Mouse (Mus musculus) stomach, postnatal 0 days (tissue): ENCODE measurements around the gene Gm49396.
A peak's percentile ranks its signal among the peaks of the same experiment; 100 is the strongest.

Experiments
- CTCF ChIP-seq: IDR thresholded peaks from 2 replicates; pipeline ENCODE4 v1.5.1; 2016; ENCODE audit warnings: antibody characterized with exemption, low read depth, mild to moderate bottlenecking, moderate library complexity
- EP300 ChIP-seq: optimal IDR thresholded peaks from 2 replicates; pipeline ENCODE3; 2016; ENCODE audit warnings: antibody characterized with exemption

DNA sequence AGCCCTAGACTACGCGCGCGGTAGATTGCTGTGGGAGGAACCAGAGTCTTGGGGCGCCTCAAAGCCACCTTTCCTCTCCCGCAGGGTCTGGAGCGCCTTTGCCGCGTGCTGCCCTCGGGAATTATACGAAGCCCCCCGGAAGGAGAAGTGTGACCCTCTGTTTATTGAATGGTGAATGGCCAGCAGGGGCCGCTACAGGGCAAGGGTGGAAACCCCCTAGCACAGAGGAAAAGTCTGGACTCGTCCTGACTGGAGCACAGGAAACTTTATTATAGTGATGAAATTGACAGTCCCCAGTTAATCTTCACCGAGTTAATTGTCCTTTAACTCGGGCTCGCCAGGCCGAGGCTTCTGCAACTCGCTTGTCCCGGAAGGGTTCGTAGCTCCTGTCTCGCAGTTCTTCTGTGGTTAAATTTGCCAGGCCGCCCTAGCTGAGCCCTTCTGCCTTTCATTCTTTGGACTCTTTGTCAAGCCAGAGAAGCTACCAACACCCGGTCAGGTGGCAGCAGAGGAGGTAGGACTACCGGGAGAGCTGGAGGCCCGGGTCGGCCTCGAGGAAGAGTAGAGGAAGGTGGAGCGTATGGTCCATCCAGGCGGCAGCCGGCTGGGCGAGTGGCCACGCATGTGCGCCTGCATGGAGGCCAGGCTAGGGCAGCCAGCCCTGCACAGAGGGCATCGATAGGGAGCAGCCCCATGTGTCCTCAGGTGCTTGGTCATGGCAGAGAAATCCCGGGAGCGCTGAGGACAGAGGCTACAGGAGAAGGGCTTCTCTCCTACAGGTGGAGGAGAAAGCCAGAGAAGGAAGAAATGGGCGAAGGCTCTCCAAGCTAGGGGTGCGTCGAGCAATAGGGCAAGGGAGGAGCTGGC is 26.5 kb downstream of the Gm49396 start:
- TF ChIP-seq CTCF: peak; percentile 96
- TF ChIP-seq EP300: no peak
